Mouse (Mus musculus) hindbrain, embryonic 13.5 days (tissue): ENCODE measurements around the gene Pcolce2. TPM values are rescaled to one million over a fixed set of nuclear protein-coding genes. Genes with fewer than 3 reads are reported as not detected.

Experiments
- ATAC-seq: fragments of 200-750 bp; cut with Nextera tagmentation; 2 replicates; pipeline ENCODE4 v1.8.0; 2017; ENCODE audit warnings: moderate TSS enrichment; ENCODE audit not compliant: low FRiP score
- H3K27ac ChIP-seq: fragments of 300-500 bp; sonication (generic); 2 replicates; pipeline ENCODE4 v1.5.1; 2015; ENCODE audit warnings: inconsistent platforms, mild to moderate bottlenecking, moderate library complexity
- H3K27me3 ChIP-seq: fragments of 300-500 bp; sonication (generic); 2 replicates; pipeline ENCODE4 v1.6.1; 2015; ENCODE audit warnings: mild to moderate bottlenecking, inconsistent platforms
- H3K36me3 ChIP-seq: fragments of 300-500 bp; sonication (generic); 2 replicates; pipeline ENCODE4 v1.6.1; 2015; ENCODE audit warnings: mild to moderate bottlenecking, inconsistent platforms
- H3K4me1 ChIP-seq: fragments of 300-500 bp; sonication (generic); replicated peaks from 2 replicates; pipeline ENCODE4 v1.6.1; 2015; ENCODE audit warnings: inconsistent platforms
- H3K4me2 ChIP-seq: fragments of 300-500 bp; sonication (generic); 2 replicates; pipeline ENCODE4 v1.6.1; 2015; ENCODE audit warnings: inconsistent platforms, mild to moderate bottlenecking, moderate library complexity
- H3K4me3 ChIP-seq: fragments of 300-500 bp; sonication (generic); 2 replicates; pipeline ENCODE4 v1.5.1; 2015; ENCODE audit warnings: mild to moderate bottlenecking, inconsistent platforms
- H3K9ac ChIP-seq: fragments of 300-500 bp; sonication (generic); 2 replicates; pipeline ENCODE4 v1.6.1; 2015; ENCODE audit warnings: mild to moderate bottlenecking, inconsistent platforms
- H3K9me3 ChIP-seq: fragments of 300-500 bp; sonication (generic); 2 replicates; pipeline ENCODE4 v1.6.1; 2016; ENCODE audit warnings: inconsistent platforms
- WGBS: fragments of 180-500 bp; shearing (Covaris S2); methylation state at CpG from one replicate; pipeline ENCODE4 v1.1.7; 2015; 5-methylcytosine and 5-hydroxymethylcytosine counted together
- polyA plus RNA-seq: library from polyadenylated mRNA; unstranded; fragments of >200 nt; fragmentation: Nextera tagmentation; extraction: Ambion mirVana; gene quantifications from 2 replicates; pipeline ENCODE4 v1.2.1, GENCODE M21; 2015

The Pcolce2 gene
- polyA plus RNA-seq, 1 experiment from 2014 or later, result 3.6 TPM

- no peak overlapping the region for H3K4me3 ChIP-seq
Measured at GRCm38 (mm10) chr9:95664290-95664989, 27.0 kb downstream of the Pcolce2 start.

GRCm38 (mm10) chr9:95665835-95666234 lies 28.4 kb downstream of the Pcolce2 start:
- Histone ChIP-seq H3K4me1 (peaks cover 22% of the 10 kb centered on the region), H3K27me3 (no peaks in the 10 kb centered on the region), H3K9ac (no peak overlapping the region), H3K4me3 (no peak overlapping the region), H3K36me3 (no peaks in the 10 kb centered on the region), H3K4me2 (no peak overlapping the region), H3K9me3 (no peaks in the 10 kb centered on the region), H3K27ac (no peak overlapping the region)
- 90% methylated on average over 6 of the region's 6 CpGs for WGBS
- ATAC-seq, result no peak

More at GRCm38 (mm10) chr9:95664290-95664989, 27.0 kb downstream of the Pcolce2 start:
- Histone ChIP-seq H3K9me3 (no peaks in the 10 kb centered on the region), H3K4me1 (peaks cover 22% of the 10 kb centered on the region), H3K36me3 (no peaks in the 10 kb centered on the region), H3K4me2 (no peak overlapping the region), H3K9ac (no peak overlapping the region), H3K27me3 (no peaks in the 10 kb centered on the region), H3K27ac (no peak overlapping the region)
- WGBS, result 48% methylated on average over 10 of the region's 10 CpGs
- no peak for ATAC-seq

- Histone ChIP-seq H3K4me1 (peaks cover 22% of the 10 kb centered on the region), H3K27me3 (no peaks in the 10 kb centered on the region), H3K9me3 (no peaks in the 10 kb centered on the region), H3K4me3 (no peak overlapping the region), H3K9ac (no peak overlapping the region), H3K36me3 (no peaks in the 10 kb centered on the region), H3K4me2 (no peak overlapping the region), H3K27ac (no peak overlapping the region)
- peak; percentile 74 for ATAC-seq
- WGBS, result 19% methylated on average over 9 of the region's 9 CpGs
Measured at GRCm38 (mm10) chr9:95667836-95668235, 30.4 kb downstream of the Pcolce2 start.

GRCm38 (mm10) chr9:95668306-95668705 lies 30.9 kb downstream of the Pcolce2 start:
- Histone ChIP-seq H3K27me3 (no peaks in the 10 kb centered on the region), H3K36me3 (no peaks in the 10 kb centered on the region), H3K9ac (no peak overlapping the region), H3K4me3 (no peak overlapping the region), H3K4me1 (peaks cover 22% of the 10 kb centered on the region), H3K4me2 (no peak overlapping the region), H3K27ac (no peak overlapping the region), H3K9me3 (no peaks in the 10 kb centered on the region)
- ATAC-seq, result no peak
- WGBS, result 60% methylated on average over 5 of the region's 5 CpGs

GRCm38 (mm10) chr9:95672331-95672730 lies 34.9 kb downstream of the Pcolce2 start:
- no peak overlapping the region for H3K9ac ChIP-seq
- H3K27ac ChIP-seq, result no peak overlapping the region
- H3K36me3 ChIP-seq, result no peaks in the 10 kb centered on the region
- 90% methylated on average over 3 of the region's 3 CpGs for WGBS
- H3K27me3 ChIP-seq, result no peaks in the 10 kb centered on the region
- peaks cover 11% of the 10 kb centered on the region for H3K4me1 ChIP-seq
- no peak overlapping the region for H3K4me2 ChIP-seq
- no peak overlapping the region for H3K4me3 ChIP-seq
- no peaks in the 10 kb centered on the region for H3K9me3 ChIP-seq
- no peak for ATAC-seq

- H3K4me2 ChIP-seq, result no peak overlapping the region
- ATAC-seq, result no peak
- H3K9ac ChIP-seq, result no peak overlapping the region
- H3K4me3 ChIP-seq, result no peak overlapping the region
- WGBS, result 83% methylated on average over 6 of the region's 6 CpGs
- no peaks in the 10 kb centered on the region for H3K27me3 ChIP-seq
- H3K36me3 ChIP-seq, result no peaks in the 10 kb centered on the region
- no peaks in the 10 kb centered on the region for H3K9me3 ChIP-seq
- H3K4me1 ChIP-seq, result peaks cover 7% of the 10 kb centered on the region
- H3K27ac ChIP-seq, result no peak overlapping the region
Measured at GRCm38 (mm10) chr9:95672760-95673159, 35.4 kb downstream of the Pcolce2 start.

- Histone ChIP-seq H3K9ac (no peak overlapping the region), H3K9me3 (no peaks in the 10 kb centered on the region), H3K4me1 (no peaks in the 10 kb centered on the region), H3K27me3 (no peaks in the 10 kb centered on the region), H3K27ac (no peak overlapping the region), H3K36me3 (no peaks in the 10 kb centered on the region), H3K4me3 (no peak overlapping the region), H3K4me2 (no peak overlapping the region)
- no peak for ATAC-seq
- 82% methylated on average over 9 of the region's 9 CpGs for WGBS
Measured at GRCm38 (mm10) chr9:95675064-95675699, 37.8 kb downstream of the Pcolce2 start.

GRCm38 (mm10) chr9:95676021-95676420 lies 38.6 kb downstream of the Pcolce2 start:
- Histone ChIP-seq H3K9ac (no peak overlapping the region), H3K4me3 (no peak overlapping the region), H3K9me3 (no peaks in the 10 kb centered on the region), H3K4me1 (no peaks in the 10 kb centered on the region), H3K36me3 (no peaks in the 10 kb centered on the region), H3K4me2 (no peak overlapping the region), H3K27ac (no peak overlapping the region), H3K27me3 (no peaks in the 10 kb centered on the region)
- ATAC-seq, result no peak
- WGBS, result 94% methylated on average over 4 of the region's 4 CpGs

GRCm38 (mm10) chr9:95679966-95680365 lies 42.6 kb downstream of the Pcolce2 start:
- Histone ChIP-seq H3K27ac (no peak overlapping the region), H3K27me3 (no peaks in the 10 kb centered on the region), H3K36me3 (no peaks in the 10 kb centered on the region), H3K9me3 (no peaks in the 10 kb centered on the region), H3K4me1 (no peaks in the 10 kb centered on the region), H3K4me3 (no peak overlapping the region), H3K9ac (no peak overlapping the region), H3K4me2 (no peak overlapping the region)
- WGBS, result 77% methylated on average over 7 of the region's 7 CpGs
- no peak for ATAC-seq

GRCm38 (mm10) chr9:95680691-95681090 lies 43.3 kb downstream of the Pcolce2 start:
- ATAC-seq, result no peak
- Histone ChIP-seq H3K9ac (no peak overlapping the region), H3K4me1 (no peaks in the 10 kb centered on the region), H3K9me3 (no peaks in the 10 kb centered on the region), H3K27ac (no peak overlapping the region), H3K36me3 (no peaks in the 10 kb centered on the region), H3K4me2 (no peak overlapping the region), H3K27me3 (no peaks in the 10 kb centered on the region), H3K4me3 (no peak overlapping the region)
- WGBS, result 92% methylated on average over 11 of the region's 11 CpGs

GRCm38 (mm10) chr9:95685660-95686440 lies 48.4 kb downstream of the Pcolce2 start:
- ATAC-seq, result no peak
- Histone ChIP-seq H3K4me3 (no peak overlapping the region), H3K9me3 (no peaks in the 10 kb centered on the region), H3K36me3 (no peaks in the 10 kb centered on the region), H3K9ac (no peak overlapping the region), H3K27ac (no peak overlapping the region), H3K4me2 (no peak overlapping the region), H3K27me3 (no peaks in the 10 kb centered on the region), H3K4me1 (no peaks in the 10 kb centered on the region)
- 58% methylated on average over 11 of the region's 11 CpGs for WGBS

- H3K4me3 ChIP-seq, result no peak overlapping the region
- H3K9me3 ChIP-seq, result no peaks in the 10 kb centered on the region
- H3K9ac ChIP-seq, result no peak overlapping the region
- no peak overlapping the region for H3K27ac ChIP-seq
- no peaks in the 10 kb centered on the region for H3K4me1 ChIP-seq
- H3K36me3 ChIP-seq, result no peaks in the 10 kb centered on the region
- ATAC-seq, result no peak
- no peaks in the 10 kb centered on the region for H3K27me3 ChIP-seq
- WGBS, result 70% methylated on average over 3 of the region's 3 CpGs
- H3K4me2 ChIP-seq, result no peak overlapping the region
Measured at GRCm38 (mm10) chr9:95688064-95688463, 50.7 kb downstream of the Pcolce2 start.
